Mouse (Mus musculus): ENCODE data around the gene Psmd4. TPM values are rescaled to one million over a fixed set of nuclear protein-coding genes. Genes with fewer than 3 reads are reported as not detected.

The Psmd4 gene
- total and polyA plus RNA-seq, 3 experiments: 258 to 332 (median 284) TPM

GRCm38 (mm10) chr3:95042838-95043229 lies 420 bp upstream of the Psmd4 start:
- TF ChIP-seq USF2 (conservative IDR thresholded peaks at IDR 0.05; ENCODE audit: low read depth, low read length) (no peak), E2F4 (IDR thresholded peaks at IDR 0.05; ENCODE audit: insufficient replicate concordance, low read depth, low read length) (no peak), ZNF384 (IDR thresholded peaks at IDR 0.05; ENCODE audit: low read depth, low read length) (no peak), EP300 (IDR thresholded peaks at IDR 0.05; ENCODE audit: low read length) (no peak), USF1 (IDR thresholded peaks at IDR 0.05; ENCODE audit: low read depth, low read length) (no peak), KAT2A (IDR thresholded peaks at IDR 0.05; ENCODE audit: insufficient replicate concordance, low read length) (no peak), MAX (IDR thresholded peaks at IDR 0.05; ENCODE audit: low read length) (no peak), SIN3A (IDR thresholded peaks at IDR 0.05; ENCODE audit: low read length) (no peak), ZC3H11A (IDR thresholded peaks at IDR 0.05; ENCODE audit: low read depth, low read length) (no peak), SMC3 (IDR thresholded peaks at IDR 0.05; ENCODE audit: low read depth, low read length) (no peak), ELF1 (IDR thresholded peaks at IDR 0.05; ENCODE audit: low read depth, low read length) (no peak), TBP (conservative IDR thresholded peaks at IDR 0.05; ENCODE audit: low read depth, low read length) (no peak), RCOR1 (conservative IDR thresholded peaks at IDR 0.05; ENCODE audit: low read depth, low read length) (no peak), BHLHE40 (IDR thresholded peaks at IDR 0.05; ENCODE audit: low read depth, low read length) (no peak), TCF12 (IDR thresholded peaks at IDR 0.05; ENCODE audit: low read depth, low read length) (no peak), JUND (conservative IDR thresholded peaks at IDR 0.05; ENCODE audit: low read depth, low read length) (no peak), GABPA (IDR thresholded peaks at IDR 0.05; ENCODE audit: insufficient replicate concordance, low read depth, low read length) (no peak), CHD1 (IDR thresholded peaks at IDR 0.05; ENCODE audit: low read depth, low read length) (no peak), MAFK (IDR thresholded peaks at IDR 0.05; ENCODE audit: insufficient replicate concordance, low read length) (no peak)
- H3K36me3 ChIP-seq (replicated peaks in 1 of 2; ENCODE audit: control insufficient read depth in 1 of 2, insufficient read depth in 1 of 2, low read length in 1 of 2): peaks cover 8 to 25% of the 10 kb centered on the region in 2 experiments
- peaks cover 43% of the 10 kb centered on the region for H3K79me2 ChIP-seq (replicated peaks; ENCODE audit: control insufficient read depth, extremely low read depth, insufficient read depth, poor library complexity, severe bottlenecking)
- dilution Hi-C loops (cut with MboI; ENCODE audit: extremely low pct_ligation_motif_present, extremely low pct_unique_long_range_greater_than_20kb, low sequenced_read_pairs) (no loop called here), in situ Hi-C loops (cut with MboI; ENCODE audit: low pct_ligation_motif_present, low pct_unique_long_range_greater_than_20kb, low sequenced_read_pairs) (no loop called here)
- H3K27me3 ChIP-seq (replicated peaks): no peaks in the 10 kb centered on the region
- peaks cover 2 to 17% of the 10 kb centered on the region in 2 experiments; a peak in 3 of 4 replicates for H3K4me1 ChIP-seq (ENCODE audit: control insufficient read depth in 1 of 2, insufficient read depth in 2 of 2)
- H3K4me3 ChIP-seq (replicated peaks in 1 of 3; ENCODE audit: low read depth in 2 of 3, low read length in 2 of 3, poor library complexity in 1 of 3): peak overlapping the region; percentile 45 to 77 (median 77)
- peak; percentile 29 for DNase-seq (ENCODE audit: extremely low read depth)
- peak overlapping the region; percentile 34 for H3K9ac ChIP-seq (ENCODE audit: insufficient read depth, low read depth)
- H3K9me3 ChIP-seq (replicated peaks; ENCODE audit: low read length): no peaks in the 10 kb centered on the region
- H3K27ac ChIP-seq (ENCODE audit: insufficient read depth, low read depth): peak overlapping the region; percentile 40
- H3K4me2 ChIP-seq (ENCODE audit: insufficient read depth, low read depth, poor library complexity, severe bottlenecking): peak overlapping the region; percentile 77

- H3K36me3 ChIP-seq (replicated peaks in 1 of 2; ENCODE audit: control insufficient read depth in 1 of 2, insufficient read depth in 1 of 2, low read length in 1 of 2): peaks cover 13 to 34% of the 10 kb centered on the region in 2 experiments
- no peak for DNase-seq (ENCODE audit: extremely low read depth)
- dilution Hi-C loops (cut with MboI; ENCODE audit: extremely low pct_ligation_motif_present, extremely low pct_unique_long_range_greater_than_20kb, low sequenced_read_pairs): no loop called here
Observed at GRCm38 (mm10) chr3:95041625-95042024, 789 bp downstream of the Psmd4 start.

More at GRCm38 (mm10) chr3:95041625-95042024, 789 bp downstream of the Psmd4 start:
- H3K4me1 ChIP-seq (ENCODE audit: control insufficient read depth in 1 of 2, insufficient read depth in 2 of 2): peaks cover 2 to 17% of the 10 kb centered on the region in 2 experiments; a peak in 3 of 4 replicates
- H3K9me3 ChIP-seq (replicated peaks; ENCODE audit: low read length): no peaks in the 10 kb centered on the region
- peak overlapping the region; percentile 78 for H3K4me2 ChIP-seq (ENCODE audit: insufficient read depth, low read depth, poor library complexity, severe bottlenecking)
- in situ Hi-C loops (cut with MboI; ENCODE audit: low pct_ligation_motif_present, low pct_unique_long_range_greater_than_20kb, low sequenced_read_pairs): no loop called here
- peak overlapping the region; percentile 94 for H3K9ac ChIP-seq (ENCODE audit: insufficient read depth, low read depth)
- H3K4me3 ChIP-seq (replicated peaks in 1 of 3; ENCODE audit: low read depth in 2 of 3, low read length in 2 of 3, poor library complexity in 1 of 3): peak overlapping the region; percentile 77 to 83 (median 77)
- H3K79me2 ChIP-seq (replicated peaks; ENCODE audit: control insufficient read depth, extremely low read depth, insufficient read depth, poor library complexity, severe bottlenecking): peaks cover 53% of the 10 kb centered on the region
- no peak for TF ChIP-seq TBP (conservative IDR thresholded peaks at IDR 0.05; ENCODE audit: low read depth, low read length)
- TF ChIP-seq MEF2A (IDR thresholded peaks at IDR 0.05; ENCODE audit: borderline replicate concordance, low read depth, low read length): no peak
- no peak for TF ChIP-seq MAX (IDR thresholded peaks at IDR 0.05; ENCODE audit: low read length)
- no peak for TF ChIP-seq ZC3H11A (IDR thresholded peaks at IDR 0.05; ENCODE audit: low read depth, low read length)
- no peak for TF ChIP-seq HCFC1 (IDR thresholded peaks at IDR 0.05; ENCODE audit: low read depth, low read length)
- TF ChIP-seq ZMIZ1 (IDR thresholded peaks at IDR 0.05; ENCODE audit: low read depth, low read length): no peak
- TF ChIP-seq E2F4 (IDR thresholded peaks at IDR 0.05; ENCODE audit: insufficient replicate concordance, low read depth, low read length): no peak
- no peak for TF ChIP-seq TCF12 (IDR thresholded peaks at IDR 0.05; ENCODE audit: low read depth, low read length)
- no peak for TF ChIP-seq SMC3 (IDR thresholded peaks at IDR 0.05; ENCODE audit: low read depth, low read length)
- no peak for TF ChIP-seq POLR2A (IDR thresholded peaks at IDR 0.05; ENCODE audit: low read depth, low read length)
- TF ChIP-seq KAT2A (IDR thresholded peaks at IDR 0.05; ENCODE audit: insufficient replicate concordance, low read length): no peak
- TF ChIP-seq MAZ (IDR thresholded peaks at IDR 0.05; ENCODE audit: low read depth, low read length): no peak
- no peak for TF ChIP-seq JUND (conservative IDR thresholded peaks at IDR 0.05; ENCODE audit: low read depth, low read length)
- H3K27me3 ChIP-seq (replicated peaks): no peaks in the 10 kb centered on the region
- no peak overlapping the region for H3K27ac ChIP-seq (ENCODE audit: insufficient read depth, low read depth)
